Mouse (Mus musculus) liver, embryonic 14.5 days (tissue): Measurements from ENCODE around the gene Tubal3.

ENCODE experiments used
- CTCF ChIP-seq: IDR thresholded peaks from 2 replicates; pipeline ENCODE4 v1.5.1; 2016; ENCODE audit warnings: antibody characterized with exemption, low read depth, control low read depth
- EP300 ChIP-seq: IDR thresholded peaks from 2 replicates; pipeline ENCODE4 v1.6.1; 2016; ENCODE audit warnings: antibody characterized with exemption, low read depth

DNA sequence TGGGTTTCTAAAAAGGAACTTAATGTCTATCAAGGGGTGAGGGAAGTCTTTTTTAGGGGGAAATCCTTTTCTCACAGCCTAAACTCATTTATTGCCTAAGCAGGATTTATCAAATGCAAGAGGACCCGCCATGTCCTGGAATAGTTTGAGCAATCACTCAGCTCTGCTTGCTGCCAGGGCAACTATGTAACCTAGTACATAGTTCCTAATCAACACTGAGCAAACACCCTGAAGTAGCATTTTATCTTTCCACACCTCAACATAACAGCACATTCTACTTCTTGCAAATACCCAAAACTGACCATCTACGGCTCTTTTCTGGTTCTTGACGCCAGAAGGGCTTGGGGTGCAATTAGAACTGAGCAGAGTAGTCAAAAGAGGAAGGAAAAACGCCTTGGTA is 9.8 kb upstream of the Tubal3 start:
- TF ChIP-seq CTCF (no peak), EP300 (no peak)
